Mouse (Mus musculus) spleen, adult 10 weeks (tissue): Measurements from ENCODE around the gene 1700034I23Rik. TPM values are rescaled to one million over a fixed set of nuclear protein-coding genes. Genes with fewer than 3 reads are reported as not detected.

Source experiments
- polyA plus RNA-seq: library from polyadenylated mRNA; stranded (reverse); fragments of 350-450 nt; fragmentation: Illumina TruSeq; extraction: RNeasy Lipid Tissue Mini Kit (QIAGEN cat#74804); gene quantifications from one replicate; pipeline ENCODE4 v1.2.3, GENCODE M21; 2015; ENCODE audit warnings: low replicate concordance; ENCODE audit not compliant: insufficient read depth

1700034I23Rik gene
- polyA plus RNA-seq: 0.12 TPM

DNA sequence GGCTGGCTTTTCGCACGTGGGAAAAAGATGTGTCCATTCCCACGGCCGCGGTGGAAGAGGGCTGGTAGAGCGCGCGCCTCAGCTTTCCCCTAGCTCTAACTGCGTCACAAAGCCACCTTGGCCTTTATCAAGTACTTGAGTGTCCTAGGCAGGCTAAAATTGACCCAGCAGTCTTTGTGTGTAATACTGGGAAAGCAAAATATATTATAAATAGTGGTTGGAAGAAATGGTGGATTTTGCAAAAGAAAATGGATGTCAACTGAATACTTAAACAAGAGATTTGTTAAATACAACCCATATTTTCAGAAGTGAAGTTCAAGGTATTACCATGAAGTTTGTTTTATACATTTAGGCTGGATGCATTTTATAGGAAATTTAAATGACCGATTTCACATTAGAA is at the start of gene 1700034I23Rik:
Gene 1700034I23Rik (minus strand): TSS at position 101 of the 400 bp plus-strand sequence.

DNA sequence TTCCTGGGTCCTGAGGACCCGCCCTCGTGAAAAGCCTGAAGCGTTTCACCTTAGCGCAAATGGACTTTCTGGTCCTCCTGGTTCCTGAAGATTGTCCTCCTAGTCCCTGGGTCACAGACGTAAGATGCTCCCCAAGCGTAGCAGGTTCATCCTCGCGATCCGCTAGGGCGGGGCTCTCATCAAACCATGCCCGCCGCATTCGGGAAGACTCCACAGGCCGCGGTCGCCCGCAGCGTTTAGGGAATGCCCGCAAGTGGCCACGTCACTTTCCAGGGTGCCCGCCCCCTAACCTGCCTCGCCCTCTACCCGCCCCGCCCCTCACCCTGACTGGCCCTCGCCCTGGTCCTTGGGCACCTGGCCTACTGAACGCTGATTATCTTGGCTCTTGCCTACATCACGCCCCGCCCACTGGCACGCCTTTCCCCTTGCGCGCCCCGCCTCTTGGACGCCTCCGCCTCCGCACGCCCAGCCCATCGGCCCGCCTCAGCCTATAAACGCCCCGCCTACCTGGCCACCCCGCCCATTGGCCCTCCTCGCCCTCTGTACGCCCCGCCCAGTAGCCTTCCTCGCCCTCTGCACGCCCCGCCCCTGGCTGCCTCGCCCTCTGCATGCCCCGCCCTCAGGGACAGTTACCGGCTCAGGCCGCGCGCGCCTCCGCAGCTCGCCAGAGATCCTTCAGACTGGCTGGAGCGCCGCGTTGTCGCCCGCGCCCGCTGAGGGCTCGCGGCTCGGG is 47.0 kb upstream of the 1700034I23Rik start, which contains the start of gene Larp1b:
Gene Larp1b (plus strand): TSS at position 659 of the 733 bp plus-strand sequence.

Other genes with a start within 250 kb of the 1700034I23Rik start
- 0.11 TPM for gene Slc25a31, start 193.7 kb downstream of the 1700034I23Rik start, polyA plus RNA-seq
- 29.6 TPM for gene Hspa4l, start 158.0 kb downstream of the 1700034I23Rik start, polyA plus RNA-seq
- 16.1 TPM for gene Plk4, start 102.5 kb downstream of the 1700034I23Rik start, polyA plus RNA-seq
- gene Mfsd8, start 55.7 kb downstream of the 1700034I23Rik start, polyA plus RNA-seq: 19.2 TPM
- gene Abhd18, start 55.6 kb downstream of the 1700034I23Rik start, polyA plus RNA-seq: 10.6 TPM
- 28.1 TPM for gene Larp1b, start 47.3 kb upstream of the 1700034I23Rik start, polyA plus RNA-seq
- 41.0 TPM for gene Pgrmc2, start 180.5 kb upstream of the 1700034I23Rik start, polyA plus RNA-seq